Mouse (Mus musculus) stomach, embryonic 14.5 days (tissue): Measurements from ENCODE around the gene Gm44965. TPM values are rescaled to one million over a fixed set of nuclear protein-coding genes. Genes with fewer than 3 reads are reported as not detected.
A peak's percentile ranks its signal among the peaks of the same experiment; 100 is the strongest.
"Not testable (repeated sequence)": the region's sequence is repeated elsewhere in the genome, so short reads cannot be mapped to it uniquely, and the experiment has no call there.

ENCODE experiments used
- ATAC-seq: fragments of 200-750 bp; cut with Nextera tagmentation; 2 replicates; pipeline ENCODE4 v1.8.0; 2017; ENCODE audit warnings: low read depth, moderate TSS enrichment; ENCODE audit not compliant: insufficient number of reproducible peaks, insufficient read depth, low FRiP score
- H3K27ac ChIP-seq: fragments of 300-500 bp; sonication (generic); 2 replicates; pipeline ENCODE4 v1.5.1; 2014; ENCODE audit warnings: mild to moderate bottlenecking, low read length, moderate library complexity, mixed read lengths
- H3K27me3 ChIP-seq: fragments of 300-500 bp; sonication (generic); 2 replicates; pipeline ENCODE4 v1.6.1; 2014; ENCODE audit warnings: low read length, control low read depth, mixed read lengths; ENCODE audit not compliant: control insufficient read depth, insufficient read depth
- H3K36me3 ChIP-seq: fragments of 300-500 bp; sonication (generic); 2 replicates; pipeline ENCODE4 v1.6.1; 2014; ENCODE audit warnings: mild to moderate bottlenecking, control low read depth, low read length, moderate library complexity, mixed read lengths; ENCODE audit not compliant: control insufficient read depth, insufficient read depth
- H3K4me1 ChIP-seq: fragments of 300-500 bp; sonication (generic); 2 replicates; pipeline ENCODE4 v1.6.1; 2014; ENCODE audit warnings: low read length, control low read depth, mixed read lengths; ENCODE audit not compliant: control insufficient read depth, insufficient read depth
- H3K4me2 ChIP-seq: fragments of 300-500 bp; sonication (generic); replicated peaks from 2 replicates; pipeline ENCODE4 v1.6.1; 2014; ENCODE audit warnings: low read depth, low read length, control low read depth
- H3K4me3 ChIP-seq: fragments of 300-500 bp; sonication (generic); 2 replicates; pipeline ENCODE4 v1.5.1; 2014; ENCODE audit warnings: low read depth, low read length, control low read depth
- H3K9ac ChIP-seq: fragments of 300-500 bp; sonication (generic); replicated peaks from 2 replicates; pipeline ENCODE4 v1.6.1; 2014; ENCODE audit warnings: low read depth, mild to moderate bottlenecking, control low read depth, low read length, moderate library complexity, mixed read lengths
- H3K9me3 ChIP-seq: fragments of 300-500 bp; sonication (generic); 2 replicates; pipeline ENCODE4 v1.6.1; 2016; ENCODE audit warnings: low read depth, low read length, control low read depth; ENCODE audit not compliant: control insufficient read depth
- WGBS: fragments of 180-500 bp; shearing (Covaris S2); extraction: QIAGEN DNeasy Blood & Tissue Kit; methylation state at CpG from one replicate; pipeline ENCODE4 v1.1.7; 2014; 5-methylcytosine and 5-hydroxymethylcytosine counted together
- polyA plus RNA-seq: library from polyadenylated mRNA; unstranded; fragments of >200 nt; fragmentation: Nextera tagmentation; extraction: Ambion mirVana; gene quantifications from 2 replicates; pipeline ENCODE4 v1.2.1, GENCODE M21; 2014

Gene Gm44965
- polyA plus RNA-seq, 1 experiment from 2014 or later, result not detected

DNA sequence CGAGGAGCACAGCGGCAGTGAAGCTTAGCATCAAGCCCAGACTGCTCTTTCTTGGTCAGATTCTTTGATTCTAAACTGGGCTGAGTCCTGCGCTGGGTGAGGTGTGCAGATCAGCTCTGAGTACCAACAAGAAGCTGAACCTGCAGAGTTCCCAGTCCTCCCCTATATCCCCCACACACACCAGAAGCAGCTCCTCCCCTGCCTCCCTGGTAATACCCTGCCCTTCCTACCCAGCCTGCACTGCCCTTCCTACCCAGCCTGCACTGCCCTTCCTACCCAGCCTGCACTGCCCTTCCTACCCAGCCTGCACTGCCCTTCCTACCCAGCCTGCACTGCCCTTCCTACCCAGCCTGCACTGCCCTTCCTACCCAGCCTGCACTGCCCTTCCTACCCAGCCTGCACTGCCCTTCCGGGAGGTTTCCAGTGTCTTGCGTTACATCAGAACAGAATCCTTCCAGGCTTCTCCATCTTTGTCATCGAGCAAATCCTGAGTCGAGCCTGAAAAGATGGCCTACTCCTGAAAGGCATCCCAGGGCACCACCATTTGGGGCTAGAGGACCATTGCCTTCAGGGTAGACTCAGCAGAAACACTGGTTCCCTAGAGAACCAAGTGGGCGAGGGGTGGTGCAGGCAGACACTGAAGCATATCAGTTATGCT lies 28.6 kb downstream of the Gm44965 start:
- H3K36me3 ChIP-seq, result peaks cover 12% of the 10 kb centered on the region
- H3K9me3 ChIP-seq, H3K27me3 ChIP-seq, H3K9ac ChIP-seq, ATAC-seq, H3K4me3 ChIP-seq, H3K4me1 ChIP-seq, H3K27ac ChIP-seq, H3K4me2 ChIP-seq: not testable (repeated sequence)
- WGBS, result 86% methylated on average over 8 of the region's 8 CpGs

DNA sequence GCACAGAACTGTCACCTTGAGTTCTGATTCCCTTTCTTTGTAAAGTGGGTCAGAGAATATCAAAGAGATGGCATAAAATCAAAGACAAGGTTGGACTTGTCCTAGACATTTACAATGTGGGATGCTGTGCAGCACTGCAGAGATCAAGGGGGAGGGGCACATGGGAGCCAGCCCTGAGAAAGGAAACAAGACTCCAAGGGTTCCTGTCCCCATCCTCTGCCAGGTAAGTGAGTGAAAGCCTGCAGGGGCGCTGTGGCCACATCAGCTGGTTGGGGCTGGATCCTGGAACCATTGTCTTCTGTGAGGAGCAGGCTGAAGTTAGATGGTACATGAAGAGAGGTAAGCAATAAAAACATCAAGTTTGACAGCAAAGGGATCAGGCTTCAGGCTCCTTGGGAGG lies 29.7 kb downstream of the Gm44965 start:
- H3K4me2 ChIP-seq, result no peak overlapping the region
- peaks cover 8% of the 10 kb centered on the region; the same call in 1 of the 2 replicates for H3K27me3 ChIP-seq
- no peak overlapping the region for H3K4me3 ChIP-seq
- peaks cover 12% of the 10 kb centered on the region for H3K36me3 ChIP-seq
- no peak overlapping the region for H3K9ac ChIP-seq
- 40% methylated on average over 1 of the region's 1 CpGs for WGBS
- H3K4me1 ChIP-seq, result no peaks in the 10 kb centered on the region
- ATAC-seq, result no peak
- H3K27ac ChIP-seq, result no peak overlapping the region
- no peaks in the 10 kb centered on the region for H3K9me3 ChIP-seq

DNA sequence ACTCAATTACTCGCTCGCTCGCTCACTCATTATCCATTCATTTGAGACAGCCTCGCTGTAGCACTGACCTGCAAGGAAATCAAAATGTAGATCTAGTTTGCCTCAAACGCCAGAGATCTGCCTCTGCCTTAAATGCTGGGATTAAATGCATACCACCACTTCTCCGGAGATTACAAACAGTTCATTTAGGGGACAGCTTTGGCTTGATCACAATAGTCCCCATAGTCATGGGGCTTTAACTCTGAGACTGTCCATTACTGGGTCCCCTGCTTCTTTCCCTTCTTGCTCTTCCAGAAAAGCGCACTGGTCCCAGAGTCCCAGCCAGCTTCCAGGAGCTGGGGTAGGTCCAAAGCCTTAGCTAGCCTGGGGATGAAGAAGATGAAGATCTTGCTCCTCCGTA lies 32.7 kb downstream of the Gm44965 start, which contains the start of gene AI854703:
TSS of gene AI854703 (plus strand) at position 301 of the 400 bp plus-strand sequence.
- peaks cover 21% of the 10 kb centered on the region; the same call in 1 of the 2 replicates for H3K27me3 ChIP-seq
- peak within 1 kb of the TSS; percentile 73 for H3K4me2 ChIP-seq
- H3K9me3 ChIP-seq, result no peaks in the 10 kb centered on the region
- H3K27ac ChIP-seq, result no peak within 1 kb of the TSS
- peak within 1 kb of the TSS; percentile 39 for H3K4me3 ChIP-seq
- no peaks in the 10 kb centered on the region for H3K36me3 ChIP-seq
- H3K4me1 ChIP-seq, result 0 out of 2 replicates have a peak, but pooled peaks cover 4% of the 10 kb centered on the region
- no peak for ATAC-seq
- peak within 1 kb of the TSS; percentile 22; the same call in 1 of the 2 replicates for H3K9ac ChIP-seq
- WGBS, result 36% methylated on average over 8 of the region's 8 CpGs

DNA sequence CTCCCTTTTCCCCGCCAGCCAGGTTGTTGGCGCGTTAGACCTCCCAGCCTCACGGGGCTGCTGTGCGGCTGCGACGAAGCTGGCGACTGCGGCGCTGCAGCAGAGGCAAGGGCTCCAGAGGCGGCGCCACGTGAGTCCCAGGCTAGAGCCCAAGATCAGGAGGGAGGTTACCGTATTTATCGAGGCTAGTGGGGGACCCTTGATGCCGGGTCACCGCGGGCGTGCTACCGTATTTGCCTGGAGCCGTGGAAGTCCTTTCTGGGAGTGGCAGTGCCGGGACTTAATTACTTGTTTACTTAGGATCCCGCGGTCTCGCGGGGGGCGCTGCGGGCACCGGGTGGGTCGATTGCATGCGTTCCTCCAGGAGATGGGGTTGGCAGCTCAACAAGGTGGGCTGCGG lies 33.2 kb downstream of the Gm44965 start:
- H3K9me3 ChIP-seq, result no peaks in the 10 kb centered on the region
- ATAC-seq, result no peak
- no peak overlapping the region for H3K27ac ChIP-seq
- peak overlapping the region; percentile 22; the same call in 1 of the 2 replicates for H3K9ac ChIP-seq
- H3K36me3 ChIP-seq, result no peaks in the 10 kb centered on the region
- 2% methylated on average over 32 of the region's 32 CpGs for WGBS
- H3K4me3 ChIP-seq, result peak overlapping the region; percentile 39
- peak overlapping the region; percentile 73 for H3K4me2 ChIP-seq
- 0 out of 2 replicates have a peak, but pooled peaks cover 4% of the 10 kb centered on the region for H3K4me1 ChIP-seq
- peaks cover 21% of the 10 kb centered on the region; the same call in 1 of the 2 replicates for H3K27me3 ChIP-seq

DNA sequence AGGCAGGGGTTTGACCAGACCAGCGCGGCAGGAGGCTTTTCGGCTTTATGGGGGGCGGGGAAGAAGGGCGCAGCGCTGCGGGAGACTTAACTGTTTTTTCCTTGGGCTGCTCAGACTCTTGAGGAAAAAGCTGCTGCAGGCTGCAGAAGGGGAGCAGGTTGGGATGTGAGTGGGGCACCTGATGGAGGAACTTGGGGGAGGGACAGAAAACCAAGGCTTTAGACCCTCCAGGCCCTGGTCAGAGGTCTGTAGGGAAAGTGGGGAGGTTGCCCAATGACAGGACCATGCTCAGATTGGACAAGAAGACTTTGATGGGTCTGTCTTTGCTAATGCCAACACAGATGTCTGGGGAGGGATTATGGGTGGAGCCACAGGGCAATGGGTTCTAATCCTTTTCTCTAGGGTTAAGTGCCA lies 33.8 kb downstream of the Gm44965 start:
- peak overlapping the region; percentile 39 for H3K4me3 ChIP-seq
- H3K4me1 ChIP-seq, result 0 out of 2 replicates have a peak, but pooled peaks cover 4% of the 10 kb centered on the region
- no peak overlapping the region for H3K9ac ChIP-seq
- ATAC-seq, result no peak
- 6% methylated on average over 7 of the region's 7 CpGs for WGBS
- H3K4me2 ChIP-seq, result peak overlapping the region; percentile 73
- no peaks in the 10 kb centered on the region for H3K9me3 ChIP-seq
- no peak overlapping the region for H3K27ac ChIP-seq
- peaks cover 21% of the 10 kb centered on the region; the same call in 1 of the 2 replicates for H3K27me3 ChIP-seq
- no peaks in the 10 kb centered on the region for H3K36me3 ChIP-seq

DNA sequence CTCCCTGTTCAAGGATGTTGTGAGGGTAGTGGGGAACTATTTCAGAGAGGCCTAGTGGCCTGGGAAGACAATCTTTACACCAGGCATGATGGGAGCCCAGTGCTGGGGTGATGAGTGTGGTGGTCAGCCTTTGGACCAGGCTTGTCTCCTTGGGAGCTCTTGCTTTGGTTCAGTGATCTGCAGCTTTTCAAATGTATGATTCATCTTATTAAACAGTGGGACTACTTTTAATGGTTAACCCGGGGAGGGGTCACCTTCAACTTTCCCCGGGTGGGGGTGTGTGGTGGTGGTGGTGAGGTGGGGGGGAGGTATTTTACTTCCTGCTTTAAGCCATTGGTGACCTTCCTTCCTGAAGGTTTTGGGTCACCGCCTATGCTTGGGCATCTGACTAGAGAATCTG lies 34.6 kb downstream of the Gm44965 start:
- no peak overlapping the region for H3K4me2 ChIP-seq

DNA sequence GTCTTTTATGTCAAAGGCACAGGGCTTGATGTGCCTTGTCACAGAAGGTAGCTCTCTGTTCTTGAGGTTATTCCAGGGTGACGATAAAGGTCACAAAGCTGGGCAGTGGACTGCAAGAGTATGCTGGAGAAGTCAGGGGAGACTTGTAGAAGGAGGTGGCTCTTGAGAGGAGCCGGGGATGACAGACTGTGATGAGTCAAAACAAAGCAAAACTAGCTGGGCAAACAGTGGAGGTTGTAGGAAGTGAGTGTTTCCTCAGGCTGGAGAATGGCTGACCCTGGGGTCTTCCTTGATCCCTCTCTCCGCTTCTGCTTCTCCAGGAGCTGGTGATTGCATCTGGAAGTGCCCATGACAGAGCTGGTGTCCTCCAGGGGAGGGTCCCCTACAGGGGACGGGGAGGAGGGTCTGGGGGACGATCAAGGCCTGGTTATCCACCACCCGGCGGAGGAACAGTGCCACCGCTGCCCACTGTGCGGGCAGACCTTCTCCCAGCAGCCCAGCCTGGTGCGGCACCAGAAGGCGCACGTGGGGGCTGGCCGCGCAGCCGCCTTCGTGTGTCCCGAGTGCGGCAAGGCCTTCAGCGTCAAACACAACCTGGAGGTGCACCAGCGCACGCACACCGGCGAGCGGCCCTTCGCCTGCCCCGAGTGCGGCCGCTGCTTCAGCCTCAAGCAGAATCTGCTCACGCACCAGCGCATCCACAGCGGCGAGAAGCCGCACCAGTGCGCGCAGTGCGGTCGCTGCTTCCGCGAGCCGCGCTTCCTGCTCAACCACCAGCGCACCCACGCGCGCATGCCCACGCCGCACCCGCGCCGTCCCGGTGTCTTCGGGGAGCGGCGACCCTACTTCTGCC lies 35.3 kb downstream of the Gm44965 start:
- peak overlapping the region; percentile 88 for H3K4me2 ChIP-seq
- H3K27ac ChIP-seq, result no peak overlapping the region
- 8% methylated on average over 51 of the region's 54 CpGs for WGBS
- H3K27me3 ChIP-seq, result peaks cover 21% of the 10 kb centered on the region; the same call in 1 of the 2 replicates
- H3K9me3 ChIP-seq, result no peaks in the 10 kb centered on the region
- no peaks in the 10 kb centered on the region for H3K36me3 ChIP-seq
- ATAC-seq, result peak; percentile 47; the same call in 1 of the 2 replicates
- H3K4me3 ChIP-seq, result peak overlapping the region; percentile 35
- H3K9ac ChIP-seq, result peak overlapping the region; percentile 25; the same call in 1 of the 2 replicates
- 0 out of 2 replicates have a peak, but pooled peaks cover 4% of the 10 kb centered on the region for H3K4me1 ChIP-seq

More for the DNA sequence above, 34.6 kb downstream of the Gm44965 start:
- no peak overlapping the region for H3K27ac ChIP-seq
- H3K27me3 ChIP-seq, result peaks cover 21% of the 10 kb centered on the region; the same call in 1 of the 2 replicates
- H3K4me3 ChIP-seq, result no peak overlapping the region
- 0 out of 2 replicates have a peak, but pooled peaks cover 4% of the 10 kb centered on the region for H3K4me1 ChIP-seq
- no peak for ATAC-seq
- WGBS, result 75% methylated on average over 3 of the region's 3 CpGs
- H3K9me3 ChIP-seq, result no peaks in the 10 kb centered on the region
- no peaks in the 10 kb centered on the region for H3K36me3 ChIP-seq
- no peak overlapping the region for H3K9ac ChIP-seq

DNA sequence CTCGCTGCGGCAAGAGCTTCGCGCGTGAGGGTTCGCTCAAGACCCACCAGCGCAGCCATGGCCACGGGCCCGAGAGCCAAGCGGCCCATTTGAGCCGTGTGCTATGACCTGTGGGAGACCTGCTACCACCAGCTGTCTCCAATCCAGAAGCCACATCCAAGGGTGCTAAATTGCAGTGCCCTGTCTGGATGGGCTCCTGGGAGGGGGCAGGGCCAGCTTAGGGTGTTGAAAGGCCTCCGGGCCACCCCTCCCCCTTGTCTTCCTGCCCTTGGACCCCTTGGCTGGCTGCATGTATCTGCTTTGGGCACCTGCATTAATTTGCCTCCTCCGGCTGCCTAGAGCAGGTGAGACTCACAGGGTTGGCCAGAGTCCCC lies 35.9 kb downstream of the Gm44965 start:
- Histone ChIP-seq H3K4me2 (peak overlapping the region; percentile 88), H3K27ac (no peak overlapping the region), H3K27me3 (peaks cover 21% of the 10 kb centered on the region; the same call in 1 of the 2 replicates), H3K9ac (peak overlapping the region; percentile 25; the same call in 1 of the 2 replicates), H3K4me3 (peak overlapping the region; percentile 35), H3K9me3 (no peaks in the 10 kb centered on the region), H3K4me1 (0 out of 2 replicates have a peak, but pooled peaks cover 4% of the 10 kb centered on the region), H3K36me3 (no peaks in the 10 kb centered on the region)
- ATAC-seq, result 0 out of 2 replicates have a peak, but pooled peaks have one; percentile 15
- WGBS, result 16% methylated on average over 13 of the region's 13 CpGs
